Mouse (Mus musculus): ENCODE results near the gene Gm10964. TPM values are rescaled to one million over a fixed set of nuclear protein-coding genes. Genes with fewer than 3 reads are reported as not detected.

Gm10964 gene
- total and polyA plus RNA-seq, 2 experiments from 2014 or later = not detected

DNA sequence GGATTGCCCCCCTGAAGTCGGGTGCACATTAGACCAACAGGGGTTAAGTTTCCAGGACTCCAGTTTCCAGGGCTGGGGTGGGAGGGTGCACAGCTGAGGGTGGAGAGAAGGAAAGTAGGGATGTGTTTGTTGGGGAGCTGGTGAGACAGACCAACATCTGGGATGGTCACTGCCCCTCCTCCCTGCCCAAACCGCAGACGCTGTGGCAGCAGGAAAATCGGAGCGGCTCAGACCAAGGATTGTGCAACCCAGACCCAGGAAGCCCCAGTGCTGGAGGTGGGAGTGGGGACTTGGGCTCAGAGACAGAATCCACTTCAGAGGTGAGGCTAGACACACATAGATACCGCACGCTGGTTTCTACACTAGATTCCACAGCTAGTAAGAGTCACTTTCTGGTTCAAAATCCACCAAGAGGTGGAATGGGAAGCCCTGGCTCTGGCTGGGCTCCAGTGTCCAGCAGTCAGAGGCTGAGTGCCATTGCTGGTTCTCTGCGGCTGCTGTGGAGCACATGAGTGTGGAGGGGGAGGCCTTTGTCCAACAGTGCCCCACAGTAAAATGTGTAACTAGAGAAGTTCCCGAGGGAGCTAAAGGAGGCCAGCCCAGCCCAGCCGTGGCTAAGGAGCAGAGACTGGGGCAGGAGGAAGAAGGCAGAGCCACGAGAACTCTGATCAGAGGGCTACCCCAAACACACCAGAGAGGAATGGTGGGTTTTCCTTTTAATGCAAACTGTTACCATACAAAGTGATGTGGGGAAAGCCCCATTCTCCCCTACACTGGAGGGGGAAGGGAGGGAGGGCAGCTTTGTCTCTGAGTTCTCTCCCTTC is 4.3 kb upstream of the Gm10964 start:
- Histone ChIP-seq H3K4me3 (ENCODE audit: low read depth, low read length) (no peak overlapping the region), H3K4me2 (ENCODE audit: low read depth) (peak overlapping the region; percentile 41), H3K4me1 (ENCODE audit: insufficient read depth) (peaks cover 19% of the 10 kb centered on the region), H3K27ac (ENCODE audit: low read depth, low read length) (peak overlapping the region; percentile 82), H3K36me3 (ENCODE audit: insufficient read depth) (no peaks in the 10 kb centered on the region), H3K9me3 (ENCODE audit: low read length) (no peaks in the 10 kb centered on the region), H3K9ac (peak overlapping the region; percentile 46), H3K27me3 (ENCODE audit: insufficient read depth, low read length) (no peaks in the 10 kb centered on the region)
- DNase-seq = no peak
- 11% methylated on average over 11 of the region's 11 CpGs for WGBS
- no peak for TF ChIP-seq CTCF (IDR thresholded peaks at IDR 0.05; ENCODE audit: low read depth)
- no peak for ATAC-seq

DNA sequence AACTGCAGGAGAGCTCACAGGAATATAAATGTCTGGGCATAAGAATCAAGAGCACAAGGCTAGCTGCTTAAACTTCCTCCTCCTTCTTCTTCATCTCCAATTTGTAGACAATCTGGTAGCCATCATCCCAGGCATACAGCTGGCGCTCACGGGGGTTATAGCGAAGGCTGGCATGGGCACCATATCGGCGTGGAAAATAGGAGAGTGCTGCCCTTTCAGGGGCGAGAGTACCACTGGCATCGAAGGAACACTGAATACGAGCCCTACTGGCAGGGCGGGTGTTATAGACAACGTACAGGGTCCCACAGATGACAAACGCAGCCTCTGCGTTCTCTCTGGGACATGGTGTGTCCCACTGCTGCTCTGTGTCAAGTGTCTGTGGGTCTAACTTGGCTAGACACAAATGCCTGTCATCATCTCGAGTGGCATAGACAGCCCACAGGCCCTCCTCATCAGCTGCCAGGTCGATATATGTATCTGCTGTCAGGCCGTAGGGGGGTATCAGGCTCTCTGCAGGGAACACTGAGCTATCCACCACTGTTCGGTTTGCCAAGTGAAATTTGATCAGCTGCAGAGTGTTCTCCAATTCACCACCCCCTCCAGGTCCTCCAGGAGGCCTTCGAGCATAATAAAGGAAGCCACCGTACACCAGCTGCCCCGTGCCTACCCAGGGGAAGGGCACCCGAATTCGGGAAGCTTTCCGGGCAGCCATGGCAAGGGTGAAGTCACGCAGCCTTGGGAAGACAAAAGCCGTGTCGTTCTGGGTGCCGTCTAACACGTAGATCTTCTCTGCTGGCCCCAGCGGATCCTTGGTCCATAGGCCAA is 3.2 kb upstream of the Gm10964 start:
- no peak overlapping the region for H3K27ac ChIP-seq (ENCODE audit: low read depth, low read length)
- H3K4me3 ChIP-seq (ENCODE audit: low read depth, low read length) = no peak overlapping the region
- H3K9ac ChIP-seq = no peak overlapping the region
- H3K27me3 ChIP-seq (ENCODE audit: insufficient read depth, low read length) = no peaks in the 10 kb centered on the region
- H3K36me3 ChIP-seq (ENCODE audit: insufficient read depth) = no peaks in the 10 kb centered on the region
- peaks cover 19% of the 10 kb centered on the region for H3K4me1 ChIP-seq (ENCODE audit: insufficient read depth)
- H3K4me2 ChIP-seq (ENCODE audit: low read depth) = no peak overlapping the region
- WGBS = 80% methylated on average over 28 of the region's 28 CpGs
- DNase-seq (no peak), ATAC-seq (no peak)
- no peaks in the 10 kb centered on the region for H3K9me3 ChIP-seq (ENCODE audit: low read length)
- no peak for TF ChIP-seq CTCF (IDR thresholded peaks at IDR 0.05; ENCODE audit: low read depth)

DNA sequence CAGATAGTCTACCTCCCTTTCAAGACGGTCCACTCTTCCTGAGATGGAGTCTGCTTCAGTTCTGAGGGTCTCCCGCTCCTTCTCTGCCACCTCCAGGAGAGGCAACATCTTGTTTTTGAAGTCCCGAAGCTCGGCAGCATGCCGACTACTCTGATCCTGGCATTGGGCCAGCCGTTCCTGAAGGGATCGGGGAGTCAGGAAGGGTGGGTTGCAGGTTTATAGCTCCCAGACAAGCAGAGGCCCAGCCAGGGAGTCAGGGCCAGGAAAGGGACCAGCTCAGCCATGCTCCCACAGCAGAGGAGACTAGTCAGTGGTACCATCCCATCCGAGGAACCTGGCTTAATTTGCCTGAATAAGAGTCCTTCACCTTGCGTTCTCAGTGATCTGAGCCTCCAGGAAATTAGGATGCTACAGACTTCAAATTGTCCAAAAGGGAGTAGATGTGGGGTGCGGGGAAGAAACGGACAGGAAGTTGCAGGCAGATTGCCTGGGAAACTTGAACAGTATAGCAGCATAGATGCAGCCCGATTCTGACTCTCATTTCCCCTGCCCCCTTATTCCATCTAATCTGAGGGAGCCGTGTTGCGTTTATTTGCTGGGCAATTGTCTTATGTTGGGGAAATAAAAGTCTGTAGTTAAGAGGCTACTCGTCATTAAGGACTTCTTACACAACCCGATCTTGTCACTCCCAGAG is 2.0 kb upstream of the Gm10964 start:
- peak overlapping the region; percentile 22; the same call in 1 of the 2 replicates for H3K9ac ChIP-seq
- 35% methylated on average over 16 of the region's 16 CpGs for WGBS
- peaks cover 19% of the 10 kb centered on the region for H3K4me1 ChIP-seq (ENCODE audit: insufficient read depth)
- H3K9me3 ChIP-seq (ENCODE audit: low read length) = no peaks in the 10 kb centered on the region
- ATAC-seq (no peak), DNase-seq (peak; percentile 50)
- H3K4me3 ChIP-seq (ENCODE audit: low read depth, low read length) = no peak overlapping the region
- TF ChIP-seq CTCF (IDR thresholded peaks at IDR 0.05; ENCODE audit: low read depth) = no peak
- H3K27me3 ChIP-seq (ENCODE audit: insufficient read depth, low read length) = no peaks in the 10 kb centered on the region
- peak overlapping the region; percentile 76 for H3K27ac ChIP-seq (ENCODE audit: low read depth, low read length)
- peak overlapping the region; percentile 48 for H3K4me2 ChIP-seq (ENCODE audit: low read depth)
- peaks cover 4% of the 10 kb centered on the region; the same call in 1 of the 2 replicates for H3K36me3 ChIP-seq (ENCODE audit: insufficient read depth)

DNA sequence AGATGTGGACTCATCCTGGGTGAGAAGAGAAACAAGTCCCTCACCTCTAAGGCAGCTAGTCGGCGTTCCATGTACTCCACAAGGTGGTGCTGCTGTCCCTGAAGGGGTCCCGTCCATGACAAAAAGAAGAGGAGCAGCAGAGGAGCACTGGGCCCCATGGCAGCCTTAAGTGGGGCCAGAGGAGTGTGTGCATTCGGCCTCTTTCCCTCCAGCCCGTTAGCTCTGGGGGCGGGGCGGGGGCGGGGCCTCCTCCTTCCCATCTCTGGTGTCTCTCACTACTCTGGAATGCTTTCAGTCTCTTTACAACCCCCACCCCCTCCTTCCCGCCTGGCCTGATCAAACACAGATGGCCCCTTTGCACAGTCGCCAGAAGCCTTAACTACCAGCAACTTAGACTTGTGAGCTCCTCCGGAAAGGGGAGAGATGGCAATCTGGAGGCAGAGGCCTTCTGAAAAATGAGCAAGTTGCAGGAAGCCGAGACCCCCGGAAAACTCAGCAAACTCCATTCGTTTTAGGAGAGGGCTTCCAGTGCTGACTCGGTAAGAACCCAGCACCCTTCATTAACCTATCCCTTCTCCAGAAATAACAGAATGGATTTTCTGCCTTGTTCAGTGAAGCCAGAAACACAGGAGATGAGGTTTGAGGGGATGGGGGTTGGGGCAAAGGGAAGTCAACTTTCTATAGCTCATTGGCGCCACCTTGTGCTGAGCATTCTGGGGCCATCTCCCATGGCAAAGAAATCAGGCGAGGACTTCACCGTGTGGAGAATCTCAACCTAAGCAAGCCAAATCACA is 1.2 kb upstream of the Gm10964 start, which contains the start of gene Olfml3:
TSS of gene Olfml3 (minus strand) at position 224 of the 794 bp plus-strand sequence.
- no peaks in the 10 kb centered on the region for H3K9me3 ChIP-seq (ENCODE audit: low read length)
- H3K4me1 ChIP-seq (ENCODE audit: insufficient read depth) = peaks cover 19% of the 10 kb centered on the region
- DNase-seq (peak; percentile 94), ATAC-seq (peak; percentile 68)
- TF ChIP-seq CTCF (IDR thresholded peaks at IDR 0.05; ENCODE audit: low read depth) = peak; percentile 96
- H3K4me3 ChIP-seq (ENCODE audit: low read depth, low read length) = peak within 1 kb of the TSS; percentile 9; the same call in 1 of the 2 replicates
- peaks cover 7% of the 10 kb centered on the region; the same call in 1 of the 2 replicates for H3K36me3 ChIP-seq (ENCODE audit: insufficient read depth)
- peak within 1 kb of the TSS; percentile 76 for H3K27ac ChIP-seq (ENCODE audit: low read depth, low read length)
- H3K27me3 ChIP-seq (ENCODE audit: insufficient read depth, low read length) = no peaks in the 10 kb centered on the region
- peak within 1 kb of the TSS; percentile 22; the same call in 1 of the 2 replicates for H3K9ac ChIP-seq
- H3K4me2 ChIP-seq (ENCODE audit: low read depth) = peak within 1 kb of the TSS; percentile 48
- under 1% methylated on average over 18 of the region's 18 CpGs for WGBS

DNA sequence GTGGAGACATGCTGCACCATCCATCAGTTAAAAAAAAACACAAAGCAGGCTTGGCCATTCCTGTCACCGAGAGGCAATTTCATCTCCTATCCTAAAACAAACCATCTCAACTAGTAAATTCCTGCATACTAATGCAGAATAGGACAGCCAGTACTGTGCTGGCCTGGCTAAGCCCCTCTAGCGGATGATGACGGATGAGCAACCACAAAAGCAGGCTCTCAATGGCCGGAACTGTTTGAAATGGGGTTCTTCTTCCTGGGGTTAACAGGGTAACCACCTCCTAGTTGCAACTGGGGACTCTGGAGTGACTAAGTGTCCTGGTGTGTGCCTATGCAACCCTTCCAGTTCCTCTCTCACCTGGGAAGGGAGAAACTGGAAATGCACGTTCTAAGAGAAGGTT is 1.2 kb downstream of the Gm10964 start:
- ATAC-seq = no peak
- no peak overlapping the region for H3K4me3 ChIP-seq (ENCODE audit: low read depth, low read length)
- no peak for DNase-seq
- H3K9ac ChIP-seq = no peak overlapping the region
- H3K9me3 ChIP-seq (ENCODE audit: low read length) = no peaks in the 10 kb centered on the region
- 34% methylated on average over 5 of the region's 5 CpGs for WGBS
- no peak overlapping the region for H3K27ac ChIP-seq (ENCODE audit: low read depth, low read length)
- H3K4me1 ChIP-seq (ENCODE audit: insufficient read depth) = 0 out of 2 replicates have a peak, but pooled peaks cover 3% of the 10 kb centered on the region
- H3K36me3 ChIP-seq (ENCODE audit: insufficient read depth) = peaks cover 30% of the 10 kb centered on the region
- no peak overlapping the region for H3K4me2 ChIP-seq (ENCODE audit: low read depth)
- no peaks in the 10 kb centered on the region for H3K27me3 ChIP-seq (ENCODE audit: insufficient read depth, low read length)
- peak; percentile 44 for TF ChIP-seq CTCF (IDR thresholded peaks at IDR 0.05; ENCODE audit: low read depth)

DNA sequence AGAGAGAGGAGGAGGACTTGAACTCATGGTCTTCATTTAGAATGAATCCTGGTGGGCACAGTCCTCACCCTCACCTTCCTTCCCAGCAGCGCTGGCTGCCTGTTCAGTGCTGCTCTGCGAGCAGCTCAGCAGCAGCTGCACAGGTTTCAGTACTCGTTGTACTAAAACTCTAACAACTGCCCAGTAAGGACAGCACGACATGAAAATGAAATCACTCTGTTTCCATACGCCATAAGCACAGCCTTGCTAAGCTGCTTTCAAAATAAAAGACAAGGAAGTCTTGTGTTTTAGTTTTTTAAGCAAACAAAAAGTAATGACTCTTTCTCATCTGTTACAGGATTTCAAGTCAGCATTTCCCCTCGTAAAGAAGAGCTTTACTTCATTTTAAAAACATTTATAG is 4.0 kb downstream of the Gm10964 start:
- DNase-seq (no peak), ATAC-seq (no peak)
- Histone ChIP-seq H3K9ac (no peak overlapping the region), H3K9me3 (ENCODE audit: low read length) (no peaks in the 10 kb centered on the region), H3K4me1 (ENCODE audit: insufficient read depth) (no peaks in the 10 kb centered on the region), H3K27me3 (ENCODE audit: insufficient read depth, low read length) (no peaks in the 10 kb centered on the region), H3K4me2 (ENCODE audit: low read depth) (no peak overlapping the region), H3K27ac (ENCODE audit: low read depth, low read length) (no peak overlapping the region), H3K4me3 (ENCODE audit: low read depth, low read length) (no peak overlapping the region), H3K36me3 (ENCODE audit: insufficient read depth) (peaks cover 49% of the 10 kb centered on the region)
- 85% methylated on average over 6 of the region's 6 CpGs for WGBS
- TF ChIP-seq CTCF (IDR thresholded peaks at IDR 0.05; ENCODE audit: low read depth) = no peak
